Mouse (Mus musculus): Measurements from ENCODE around the gene Grk3.
A peak's percentile ranks its signal among the peaks of the same experiment; 100 is the strongest.

Grk3 gene

DNA sequence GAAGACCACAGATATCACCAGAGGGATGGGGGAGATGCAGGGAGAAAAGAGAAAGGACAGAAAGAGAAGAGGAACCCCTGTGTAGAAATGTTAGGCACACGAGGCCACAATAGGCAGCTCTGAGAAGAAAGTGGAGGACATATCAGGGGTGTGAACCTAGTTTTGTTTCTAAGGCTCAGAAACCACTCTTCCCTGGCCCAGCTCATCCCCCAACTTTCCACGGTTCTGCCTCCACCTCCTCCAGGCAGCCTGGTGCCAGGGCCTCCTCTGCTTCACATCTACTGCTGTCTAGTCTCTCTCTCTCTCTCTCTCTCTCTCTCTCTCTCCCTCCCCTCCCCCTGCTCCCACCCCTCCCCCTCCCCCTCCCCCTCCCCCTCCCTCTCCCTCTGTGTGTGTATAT is 7.1 kb downstream of the Grk3 start:
- DNase-seq (ENCODE audit: low read depth): no peak

DNA sequence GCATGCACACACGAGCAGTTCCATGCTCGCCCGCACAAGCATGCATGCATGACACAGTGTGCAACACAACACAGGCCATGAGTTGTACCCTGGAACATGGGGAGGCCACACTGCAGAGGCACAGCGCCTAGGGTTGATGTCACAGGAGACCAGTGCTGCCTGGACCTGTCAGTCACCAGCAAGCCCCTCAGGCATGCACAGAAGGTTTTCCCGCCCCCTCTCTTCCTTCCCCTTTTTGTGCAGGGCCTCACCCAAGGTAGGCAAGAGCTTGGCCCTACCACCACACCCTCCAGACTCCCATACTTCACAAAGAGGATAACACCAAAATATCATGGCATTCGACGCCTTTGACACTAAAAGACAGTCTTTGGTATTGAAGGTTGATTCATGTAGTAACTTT is 8.6 kb downstream of the Grk3 start:
- DNase-seq (ENCODE audit: low read depth): no peak

DNA sequence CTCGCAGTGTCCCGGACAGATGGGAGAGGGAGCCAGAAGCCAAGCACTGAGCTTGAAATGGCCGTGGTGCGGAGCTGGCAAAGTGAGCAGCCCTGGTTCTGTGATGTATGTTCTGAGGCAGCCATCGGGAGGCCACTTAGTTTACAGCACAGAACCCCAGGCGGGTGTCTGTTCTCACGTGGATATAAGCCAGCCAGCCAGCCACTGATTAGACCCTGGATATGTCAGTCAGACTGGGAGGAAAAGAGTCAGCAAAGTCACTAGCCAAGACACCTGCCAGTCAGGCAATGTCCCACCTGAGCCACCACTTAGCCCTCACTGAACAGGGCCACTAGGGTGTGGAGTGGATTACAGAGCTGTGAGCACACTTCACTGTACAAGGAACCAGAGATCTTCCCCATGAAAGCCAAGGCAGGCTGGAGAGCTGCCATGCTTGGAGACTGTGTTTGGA is 9.6 kb downstream of the Grk3 start:
- DNase-seq (ENCODE audit: low read depth): no peak

DNA sequence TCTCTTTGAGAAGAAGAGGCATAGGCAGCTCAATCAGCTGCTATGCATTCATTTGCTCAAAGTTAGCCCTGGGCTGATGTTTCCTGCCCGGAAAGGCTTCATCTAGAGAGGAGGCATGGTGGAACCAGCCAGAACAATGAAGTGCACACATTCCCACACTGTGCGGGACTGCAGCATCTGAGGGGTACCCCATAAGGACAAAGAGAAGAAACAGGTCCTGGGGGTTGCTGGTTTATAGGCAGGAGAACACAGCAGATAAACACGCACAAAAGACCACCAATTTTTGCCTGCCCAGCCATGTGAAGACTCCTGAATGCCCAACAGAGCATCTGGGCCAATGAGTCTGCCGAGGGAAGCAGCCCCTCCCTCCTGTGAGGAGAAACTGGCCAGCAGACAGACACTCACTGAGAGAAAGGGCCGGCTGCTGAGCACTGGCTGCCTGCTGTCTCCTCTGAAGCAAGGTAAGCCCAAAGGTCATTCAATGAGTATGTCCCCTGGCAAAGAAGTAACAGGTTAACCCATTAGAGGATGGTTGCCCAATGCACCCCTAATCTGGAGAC is 12.7 kb downstream of the Grk3 start:
- no peak for DNase-seq (ENCODE audit: low read depth)

DNA sequence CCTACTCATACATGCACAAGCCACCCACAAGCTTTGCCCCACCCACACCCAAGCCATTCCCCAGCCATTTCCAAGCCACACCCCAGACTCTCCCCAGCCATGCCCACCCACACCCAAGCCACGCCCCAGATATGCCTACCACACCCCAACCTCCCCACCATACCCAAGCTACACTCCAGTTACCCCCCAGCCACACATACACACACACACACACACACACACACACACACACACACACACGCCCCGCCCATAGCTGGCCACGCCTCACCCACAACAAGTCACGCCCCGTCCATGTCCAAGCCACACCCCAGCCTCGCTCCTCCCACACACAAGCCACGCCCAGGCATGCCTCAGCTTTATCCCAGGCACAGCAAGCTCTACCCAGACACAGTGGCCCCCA is 16.4 kb downstream of the Grk3 start:
- DNase-seq (ENCODE audit: low read depth): peak; percentile 17

DNA sequence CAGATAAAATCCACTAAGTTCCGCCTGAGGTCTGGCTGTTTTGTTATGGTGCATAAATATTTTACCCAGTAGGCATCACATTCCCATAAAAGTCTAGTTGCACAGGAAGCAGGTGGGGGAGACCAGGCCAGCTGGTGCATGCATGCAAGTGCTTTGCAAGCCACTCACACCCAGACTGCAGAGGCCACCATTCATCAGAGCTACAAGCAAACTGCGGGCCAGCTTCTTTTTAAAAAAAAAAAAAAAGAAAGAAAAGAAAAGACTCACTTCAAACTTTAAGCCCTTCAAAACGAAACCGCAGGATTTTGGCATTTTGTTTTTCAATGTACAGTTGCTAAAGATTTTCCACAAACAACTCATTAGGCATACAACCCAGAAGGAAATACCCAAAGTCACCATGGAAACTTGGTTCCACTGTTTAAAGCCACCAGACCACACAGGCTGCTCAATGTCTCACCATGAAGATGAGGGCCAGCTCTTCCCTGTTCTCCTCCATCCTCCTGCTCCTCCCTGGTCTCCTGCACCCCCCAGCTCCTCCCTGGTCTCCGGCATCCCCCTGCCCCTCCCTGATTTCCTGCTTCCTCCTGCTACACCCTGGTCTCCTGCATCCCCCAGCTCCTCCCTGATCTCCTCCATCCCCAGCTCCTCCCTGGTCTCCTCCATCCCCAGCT is 17.9 kb downstream of the Grk3 start:
- no peak for DNase-seq (ENCODE audit: low read depth)

DNA sequence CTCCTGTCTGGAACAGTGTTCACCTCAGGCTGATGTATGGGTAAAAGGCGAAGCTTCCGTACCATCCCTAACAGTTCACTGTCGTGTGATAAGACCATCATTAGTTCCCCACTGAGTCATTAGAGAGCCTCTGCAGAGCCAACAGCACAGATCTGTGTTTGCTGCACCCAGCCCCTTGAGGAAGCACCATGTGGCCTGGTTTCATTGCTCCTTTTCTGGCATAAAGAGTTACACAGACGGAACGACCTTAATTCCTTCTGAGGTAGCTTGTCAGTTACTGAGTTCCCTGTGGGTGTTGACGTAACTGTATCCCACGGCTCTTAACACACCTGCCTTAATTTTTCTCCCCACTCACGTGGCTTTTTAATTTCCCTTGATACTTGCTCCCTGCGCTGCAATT is 24.3 kb downstream of the Grk3 start:
- no peak for DNase-seq (ENCODE audit: low read depth)

DNA sequence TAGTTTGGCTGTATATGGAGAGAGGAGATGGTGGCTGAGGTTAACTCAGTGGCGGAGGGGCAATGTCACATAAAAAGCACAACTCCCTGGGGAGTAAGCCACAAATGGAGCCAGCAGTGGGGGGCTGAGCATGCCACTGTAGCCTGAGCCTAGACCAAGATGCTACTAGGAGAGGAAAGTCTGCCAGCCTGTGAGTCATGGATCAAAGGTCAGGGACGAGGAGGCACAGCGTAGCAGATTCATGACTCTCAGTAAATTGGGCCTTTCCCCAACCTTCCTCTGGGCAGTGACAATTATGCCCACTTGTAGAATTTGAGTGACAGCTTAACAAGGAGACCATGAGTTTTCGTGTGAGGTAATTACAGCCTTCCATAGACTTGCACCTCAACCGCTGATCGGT is 33.7 kb downstream of the Grk3 start:
- DNase-seq (ENCODE audit: low read depth): no peak

DNA sequence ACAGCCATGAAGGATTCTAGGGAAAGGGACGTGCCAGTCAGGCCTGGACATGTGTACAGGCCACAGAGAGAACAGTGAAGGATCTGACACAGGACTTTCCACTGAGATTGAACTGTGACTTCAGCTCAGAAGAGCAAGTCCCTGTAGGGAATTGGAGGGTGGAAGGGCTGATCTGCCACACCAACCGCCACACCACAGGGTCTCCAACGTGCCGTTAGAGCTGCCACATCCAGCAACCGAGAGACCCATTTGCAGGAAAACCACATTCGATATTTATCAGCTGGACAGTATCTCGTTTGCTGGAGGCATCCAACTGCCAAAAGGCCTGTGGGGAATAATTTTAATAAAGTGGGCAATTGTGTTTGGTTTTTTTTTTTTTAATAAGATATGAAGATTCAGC is 35.9 kb downstream of the Grk3 start:
- DNase-seq (ENCODE audit: low read depth): no peak

DNA sequence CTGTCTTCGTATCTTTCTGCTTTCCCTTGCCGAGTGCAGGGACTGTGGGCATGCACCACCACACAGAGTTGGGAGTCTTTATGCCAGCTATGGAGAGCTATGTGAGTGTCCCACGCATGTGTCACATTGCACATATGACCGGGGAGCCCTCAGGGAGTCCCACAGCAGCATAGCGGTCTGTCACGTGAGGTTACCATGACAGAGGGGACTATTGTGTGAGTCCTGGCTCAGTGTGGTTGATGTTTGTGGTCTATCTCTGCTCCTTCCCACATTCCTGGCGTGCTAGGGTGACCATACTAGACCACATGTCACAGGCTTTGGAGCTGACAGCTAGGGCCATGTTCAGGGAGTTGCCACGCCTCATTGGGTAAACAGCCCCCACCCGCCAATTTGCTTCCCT is 36.4 kb downstream of the Grk3 start:
- DNase-seq (ENCODE audit: low read depth): no peak

DNA sequence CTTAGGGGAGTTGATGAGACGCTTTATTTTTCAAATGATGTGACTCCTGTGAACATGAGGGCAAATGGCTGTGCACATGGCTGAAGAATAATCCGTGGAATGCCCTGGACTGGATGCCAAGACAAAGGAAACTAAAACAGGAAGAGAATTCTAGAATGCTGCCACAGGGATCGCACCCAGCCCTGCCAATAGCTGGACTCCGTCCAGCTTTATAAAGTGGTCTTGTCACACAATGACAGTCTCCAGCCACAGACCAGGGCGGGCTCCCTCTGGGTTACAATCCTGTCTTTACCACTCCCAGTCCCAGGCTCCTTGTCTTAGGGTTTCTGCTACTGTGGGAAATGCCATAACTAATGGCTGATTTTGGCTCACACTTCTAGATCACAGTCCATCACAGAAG is 38.5 kb downstream of the Grk3 start:
- DNase-seq (ENCODE audit: low read depth): no peak

DNA sequence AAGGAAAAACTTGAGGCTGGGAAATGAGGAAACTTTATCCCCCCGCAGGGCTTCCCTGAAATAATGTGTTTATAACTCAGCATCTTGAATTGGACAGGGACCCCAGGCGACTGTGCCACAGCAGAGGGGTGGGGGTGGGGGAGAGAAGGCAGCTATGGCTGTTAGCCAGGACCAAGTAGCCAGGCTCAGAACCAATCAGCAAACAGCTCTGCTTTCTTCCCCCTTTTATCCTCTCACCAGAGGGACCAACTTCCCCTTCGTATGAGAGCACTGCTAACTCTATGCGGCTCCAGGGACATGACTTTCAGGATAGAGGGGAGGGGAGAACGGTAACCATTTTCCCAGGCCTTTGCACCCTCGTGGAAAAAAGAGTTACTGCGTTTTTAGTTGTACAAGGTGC is 42.0 kb downstream of the Grk3 start:
- DNase-seq (ENCODE audit: low read depth): no peak

DNA sequence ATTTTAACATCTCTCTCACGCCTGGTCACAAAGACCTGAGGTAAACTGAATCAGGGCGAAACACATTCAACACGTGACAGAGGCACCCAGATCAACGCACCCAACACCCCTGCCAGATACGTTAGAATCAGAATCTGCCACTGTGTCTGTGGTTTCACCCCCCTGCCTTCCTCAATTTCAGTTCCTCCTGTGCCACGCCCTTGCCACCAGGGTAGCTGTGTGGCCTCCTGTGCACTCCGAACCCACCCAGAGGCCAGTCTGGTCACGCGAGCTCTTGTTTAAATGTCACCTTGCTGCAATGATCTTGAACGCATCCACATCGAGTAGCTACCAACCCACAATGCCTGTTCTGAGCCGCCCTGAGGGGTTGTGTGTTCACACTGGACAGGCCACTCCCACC is 43.3 kb downstream of the Grk3 start:
- DNase-seq (ENCODE audit: low read depth): no peak

DNA sequence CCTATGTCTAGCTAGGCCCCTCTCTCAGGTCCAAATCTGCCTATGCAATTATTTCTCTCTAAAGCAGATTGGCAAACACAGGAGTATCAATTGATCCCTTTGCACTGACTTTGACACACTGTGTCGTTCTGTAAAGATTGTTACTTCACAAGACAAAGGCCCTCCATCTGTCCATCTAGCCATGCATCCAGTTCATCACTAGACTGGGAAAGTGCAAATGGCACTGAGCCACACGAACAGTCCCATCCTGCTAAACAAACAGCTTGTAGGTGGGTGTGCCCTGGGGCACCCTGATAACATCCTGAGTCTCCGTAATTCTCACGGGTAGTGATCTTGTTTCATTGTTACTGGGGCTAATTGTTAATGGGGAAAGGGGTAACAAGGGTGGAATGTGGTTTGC is 52.1 kb downstream of the Grk3 start:
- DNase-seq (ENCODE audit: low read depth): no peak

DNA sequence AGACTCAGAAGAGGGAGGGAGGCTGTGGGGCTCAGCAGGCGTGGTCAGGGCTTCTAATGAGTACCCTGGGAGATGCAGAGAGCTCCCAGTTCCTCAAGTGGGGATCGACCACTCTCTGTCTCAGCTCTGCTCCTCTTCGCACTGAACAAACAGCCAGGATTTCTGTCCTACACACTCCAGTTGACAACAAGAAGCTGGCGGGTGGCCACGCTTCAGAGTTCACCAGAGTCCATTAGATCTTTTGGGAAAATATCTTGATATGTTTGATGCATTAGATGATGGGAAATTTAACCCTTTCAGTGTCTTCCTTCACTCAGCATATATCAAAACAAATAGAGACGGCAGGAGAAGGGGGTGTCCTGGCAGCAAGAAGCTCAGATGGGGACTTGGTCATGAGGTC is 53.4 kb downstream of the Grk3 start:
- DNase-seq (ENCODE audit: low read depth): no peak

DNA sequence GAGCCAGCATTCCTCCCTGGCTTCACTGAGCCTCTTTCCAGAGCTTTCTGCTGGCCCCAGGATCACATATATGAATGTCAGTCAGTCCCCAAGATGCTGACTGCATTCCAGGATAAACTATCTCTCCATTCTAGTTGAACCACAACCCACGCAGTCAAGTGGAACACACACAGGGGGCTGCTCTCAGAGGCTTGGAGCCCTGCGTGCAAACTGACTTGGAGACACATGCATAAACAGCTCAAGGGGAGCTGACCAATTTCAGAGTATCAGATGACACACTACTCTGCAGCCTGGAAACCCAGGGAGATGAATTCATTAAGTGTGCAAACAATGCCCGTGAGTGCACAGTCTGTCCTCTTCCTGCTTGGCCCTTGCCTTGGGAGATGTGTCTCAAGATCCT is 54.7 kb downstream of the Grk3 start:
- DNase-seq (ENCODE audit: low read depth): no peak

DNA sequence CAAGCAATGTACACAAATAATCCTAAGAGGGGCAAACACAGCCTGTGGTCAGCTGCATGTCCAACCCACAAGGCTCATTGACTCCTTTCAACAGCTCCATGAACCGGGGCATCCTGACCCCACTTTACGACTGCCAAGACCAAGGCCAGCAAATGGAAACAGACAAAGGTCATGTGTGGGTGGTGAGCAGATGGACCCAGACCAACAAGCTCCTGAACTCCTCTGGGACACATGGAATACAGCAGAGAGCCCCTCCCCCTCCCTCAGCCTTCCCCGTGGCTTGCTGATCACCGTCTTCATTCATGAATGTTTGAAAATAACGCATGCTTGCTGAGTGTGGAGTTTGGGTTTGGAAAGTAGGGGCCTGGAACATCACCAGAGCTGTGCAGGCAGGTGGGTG is 57.3 kb downstream of the Grk3 start:
- DNase-seq (ENCODE audit: low read depth): no peak

DNA sequence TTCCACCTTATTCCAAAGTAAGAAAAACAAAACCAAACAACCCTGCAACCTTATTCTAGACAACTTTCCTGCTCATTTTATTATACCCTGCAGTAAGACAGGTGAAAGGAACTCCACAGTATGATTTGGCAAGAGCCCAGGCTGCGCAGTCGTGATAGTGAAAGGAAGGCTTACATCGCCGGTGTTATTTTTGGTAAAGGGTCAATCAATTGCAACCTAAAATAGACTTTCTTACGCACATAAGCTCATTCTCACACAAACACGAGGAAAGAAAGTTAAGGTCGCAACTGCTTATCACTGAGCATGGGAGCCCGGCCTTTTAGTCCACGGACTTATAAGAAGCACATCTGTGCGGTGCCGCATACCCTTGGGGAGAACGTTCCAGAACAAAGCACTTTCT is 58.8 kb downstream of the Grk3 start:
- no peak for DNase-seq (ENCODE audit: low read depth)

DNA sequence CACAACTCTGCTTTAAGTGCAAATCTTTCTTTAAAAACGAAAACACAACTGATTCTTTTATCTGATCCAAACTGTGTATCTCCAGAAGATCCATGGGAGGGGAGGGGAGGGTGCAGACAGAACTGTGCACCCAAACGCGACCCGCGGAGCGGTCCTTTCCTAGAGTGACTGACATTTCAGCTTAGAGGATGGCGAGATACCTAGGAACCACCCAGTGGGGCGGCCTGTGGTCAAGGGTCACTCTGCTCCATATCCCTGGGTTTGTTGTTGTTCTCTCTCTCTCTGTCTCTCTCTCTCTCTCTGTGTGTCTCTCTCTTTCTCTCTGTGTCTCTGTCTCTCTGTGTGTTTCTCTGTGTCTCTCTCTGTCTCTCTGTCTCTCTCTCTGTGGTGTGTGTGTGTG is 59.2 kb downstream of the Grk3 start:
- DNase-seq (ENCODE audit: low read depth): no peak

DNA sequence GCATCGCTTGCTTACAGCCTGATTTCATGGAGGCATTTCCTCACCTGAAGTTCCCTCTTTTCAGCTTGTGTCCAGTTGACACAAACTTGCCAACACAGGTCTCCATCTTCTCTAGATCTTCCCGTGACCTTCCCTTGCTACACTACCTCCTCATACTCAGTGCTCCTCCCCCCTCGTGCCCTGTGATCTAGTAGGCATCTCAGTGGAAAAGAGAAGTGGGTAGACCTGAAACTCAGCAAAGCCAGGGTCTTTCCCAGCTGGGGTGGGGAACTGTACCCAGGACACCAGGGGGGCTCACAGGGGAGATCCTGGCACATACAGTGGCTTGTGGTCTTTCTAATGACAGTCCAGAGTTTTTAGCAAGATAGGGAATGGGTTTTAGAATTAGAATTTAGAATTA is 64.7 kb downstream of the Grk3 start:
- DNase-seq (ENCODE audit: low read depth): no peak

DNA sequence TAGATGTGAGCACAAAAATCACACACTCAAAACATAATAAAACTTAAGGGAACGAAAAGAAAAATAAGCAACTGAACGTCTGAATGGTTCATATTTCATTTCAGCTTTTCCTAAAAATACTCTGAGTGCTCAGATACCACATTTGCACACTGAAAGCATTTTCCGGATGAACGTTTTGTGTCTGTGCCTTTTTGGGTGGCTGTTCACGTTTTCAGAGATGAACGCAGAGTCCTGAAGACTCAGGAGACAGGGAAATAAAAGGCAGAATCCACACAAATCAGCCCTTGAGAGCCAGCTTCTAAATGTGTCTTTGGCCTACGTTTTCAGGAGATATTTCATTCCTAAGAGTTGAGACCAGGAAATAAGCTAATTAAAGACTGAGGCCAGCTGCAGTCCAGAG is 69.7 kb downstream of the Grk3 start:
- no peak for DNase-seq (ENCODE audit: low read depth)

DNA sequence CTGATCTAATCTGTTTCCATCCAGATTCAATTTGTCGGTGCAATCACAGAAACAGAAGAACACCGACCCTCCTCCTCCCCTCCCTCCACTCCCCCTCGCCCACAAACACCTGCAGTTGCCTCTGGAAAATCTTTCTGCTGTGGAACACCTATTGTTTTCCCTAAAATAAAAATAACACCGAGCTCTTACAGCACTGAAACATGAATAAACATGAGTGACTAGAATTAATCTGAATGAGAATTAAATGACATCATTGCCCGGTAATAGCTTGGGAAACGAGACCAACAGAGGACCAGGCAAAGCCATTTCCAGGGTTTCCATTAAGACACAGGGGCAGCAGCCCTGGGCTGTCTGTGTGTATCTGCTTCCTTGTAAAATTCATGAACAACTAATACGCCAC is 73.3 kb downstream of the Grk3 start:
- DNase-seq (ENCODE audit: low read depth): no peak

DNA sequence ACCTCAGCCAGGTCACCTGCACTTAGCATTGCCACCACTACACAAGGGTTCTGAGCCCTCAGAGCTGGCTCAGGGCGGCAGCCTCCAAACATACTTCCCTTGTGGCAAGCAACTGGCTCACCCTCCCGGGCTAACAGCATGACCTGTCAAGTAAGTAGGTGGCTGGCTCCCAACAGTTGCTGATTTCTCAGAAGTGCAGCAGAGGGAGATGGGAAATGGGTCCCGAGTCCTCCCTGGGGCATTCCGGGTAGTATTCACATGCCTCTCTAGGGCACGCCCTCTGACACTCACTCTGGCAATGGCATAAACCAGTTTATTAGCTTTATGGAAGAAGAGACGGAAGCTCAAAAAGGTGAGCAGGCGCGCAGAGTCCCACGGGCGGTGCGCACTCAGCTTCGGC is 74.6 kb downstream of the Grk3 start:
- DNase-seq (ENCODE audit: low read depth): no peak

DNA sequence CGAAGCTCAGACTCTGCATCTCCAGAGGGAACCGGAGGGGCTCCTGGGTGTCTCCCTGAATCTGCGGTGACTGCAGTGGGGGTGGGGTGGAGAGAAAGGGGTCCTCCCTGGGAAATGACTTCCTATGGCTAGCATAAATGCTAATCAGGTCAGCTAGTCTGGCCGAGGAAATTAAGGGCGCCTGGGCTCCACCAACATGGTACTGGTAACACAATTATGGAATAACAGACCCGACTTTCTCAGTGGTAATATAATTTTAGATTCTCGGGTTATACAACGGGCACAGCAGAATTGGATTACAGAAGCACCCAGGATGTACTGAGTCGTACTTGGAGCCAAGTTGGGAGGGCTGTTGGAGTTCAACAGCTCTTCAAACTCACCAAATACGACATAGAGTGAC is 79.0 kb downstream of the Grk3 start:
- no peak for DNase-seq (ENCODE audit: low read depth)

DNA sequence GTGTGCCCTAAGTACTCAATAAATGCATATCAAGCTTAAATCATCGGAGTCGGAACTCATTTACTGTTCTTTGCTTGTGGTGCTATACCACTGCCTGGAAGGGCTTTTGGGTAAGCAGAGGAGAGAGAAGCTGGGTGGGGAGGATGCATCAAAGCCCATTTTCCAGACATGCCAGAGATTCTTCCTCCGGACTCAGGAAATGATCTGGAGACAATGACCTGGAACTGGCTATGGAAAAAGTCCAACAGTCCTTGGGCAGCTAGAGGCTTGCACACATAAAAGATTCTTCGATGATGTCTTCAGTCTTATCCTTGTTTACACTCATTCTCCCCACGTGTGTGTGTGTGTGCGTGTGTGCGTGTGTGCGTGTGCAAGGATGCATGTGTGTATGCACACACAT is 80.2 kb downstream of the Grk3 start:
- DNase-seq (ENCODE audit: low read depth): no peak
